Mouse (Mus musculus) adrenal gland, postnatal 10 days (tissue): Measurements from ENCODE around the gene Zbtb34. TPM values are rescaled to one million over a fixed set of nuclear protein-coding genes. Genes with fewer than 3 reads are reported as not detected.

Experiments used
- DNase-seq: peaks from one replicate; pipeline ENCODE4 v3.0.0; 2021; ENCODE audit warnings: mixed read lengths
- total RNA-seq, 2 experiments: library from RNA; stranded (reverse); gene quantifications; 2 replicates each; pipeline ENCODE4 v1.2.3; 2021

Zbtb34 gene
- total RNA-seq, 2 experiments from 2014 or later: 20.0 to 21.5 TPM

DNA sequence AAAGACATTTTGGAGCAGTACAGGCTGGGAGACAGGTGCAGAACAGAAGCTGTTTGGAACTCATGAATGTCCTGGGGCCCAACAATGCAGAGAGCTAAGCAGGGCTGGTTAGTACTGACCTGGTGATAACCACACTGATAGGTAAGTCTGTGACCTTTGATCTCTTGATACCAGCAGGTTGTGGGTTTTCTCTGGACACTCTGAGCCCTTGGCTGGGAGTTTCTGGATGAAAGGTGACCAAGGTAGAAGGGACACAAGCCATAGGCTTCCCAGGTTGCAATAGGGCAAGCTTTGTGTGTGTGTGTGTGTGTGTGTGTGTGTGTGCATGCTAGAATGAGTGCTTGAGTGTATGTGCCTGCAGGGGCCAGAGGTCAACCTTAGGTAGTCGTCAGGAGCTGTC is 15.7 kb upstream of the Zbtb34 start:
- no peak for DNase-seq

GRCm38 (mm10) chr2:33445741-33446140 is 14.6 kb upstream of the Zbtb34 start:
- no peak for DNase-seq

GRCm38 (mm10) chr2:33444862-33445261 is 13.7 kb upstream of the Zbtb34 start:
- no peak for DNase-seq

DNA sequence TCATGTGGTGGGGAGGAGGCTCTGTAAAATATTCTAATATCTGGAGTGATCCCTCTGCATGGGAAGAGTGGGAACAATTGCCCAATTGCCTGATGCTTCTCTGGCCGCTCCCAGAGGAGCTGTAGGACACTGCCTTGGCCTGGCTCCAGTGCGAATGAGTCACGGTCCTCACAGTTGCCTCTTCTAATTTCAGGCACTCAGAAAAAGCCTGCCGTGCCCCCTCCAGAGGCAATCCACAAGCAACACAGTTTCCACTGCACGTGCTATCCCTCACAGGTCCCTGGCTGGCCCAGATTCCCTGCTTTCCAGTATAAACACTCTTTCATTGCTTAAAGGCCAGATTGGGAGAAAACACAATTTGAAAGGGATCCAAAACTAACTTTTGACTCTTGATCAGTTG is 13.2 kb upstream of the Zbtb34 start:
- peak; percentile 94 for DNase-seq

- DNase-seq: no peak
Observed at GRCm38 (mm10) chr2:33442701-33443100, 11.6 kb upstream of the Zbtb34 start.

DNA sequence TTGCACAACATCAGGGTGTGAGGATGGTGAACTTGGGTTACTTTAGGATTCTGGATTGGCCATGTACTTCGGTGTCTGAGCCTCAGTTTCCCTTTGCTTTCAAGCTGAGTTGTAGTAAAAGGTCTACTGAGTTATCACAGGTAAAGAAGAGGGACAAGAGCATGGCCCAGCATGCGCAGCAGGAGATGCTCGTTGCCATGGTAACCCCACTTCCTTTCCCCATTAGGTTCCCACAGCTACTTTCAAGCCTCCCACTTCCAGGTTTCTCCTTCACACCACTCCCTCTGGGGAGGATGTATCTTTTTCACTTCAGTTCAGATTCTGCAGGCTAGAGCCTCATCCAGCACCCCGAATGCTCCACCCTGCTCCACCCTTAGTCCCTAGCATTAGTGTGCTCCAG is 9.8 kb upstream of the Zbtb34 start:
- no peak for DNase-seq

GRCm38 (mm10) chr2:33439980-33440670 is 9.0 kb upstream of the Zbtb34 start:
- DNase-seq: no peak

DNA sequence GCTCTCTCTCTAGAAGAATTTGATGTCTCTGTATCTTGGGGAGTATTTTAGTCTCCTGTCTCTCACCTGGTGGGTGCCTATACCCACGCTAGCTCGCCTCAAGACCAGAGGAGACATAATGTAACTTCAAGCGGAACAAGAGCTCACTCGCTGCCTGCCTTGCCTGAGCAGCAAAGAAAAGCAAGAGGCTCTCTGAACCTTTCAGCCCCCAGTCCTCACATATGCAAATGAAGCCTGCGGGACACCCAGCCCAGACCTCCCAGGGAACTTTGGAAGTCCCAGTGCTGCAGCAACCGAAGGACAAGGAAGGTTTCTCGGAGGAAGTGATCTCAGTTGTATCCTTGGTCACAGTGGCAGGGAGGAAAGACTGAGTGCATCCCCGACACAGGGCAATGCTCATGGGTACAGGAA is 8.4 kb upstream of the Zbtb34 start:
- DNase-seq: no peak

- no peak for DNase-seq
Observed at GRCm38 (mm10) chr2:33438377-33438776, 7.3 kb upstream of the Zbtb34 start.

GRCm38 (mm10) chr2:33437184-33437583 is 6.1 kb upstream of the Zbtb34 start:
- DNase-seq: no peak

GRCm38 (mm10) chr2:33436035-33436580 is 5.0 kb upstream of the Zbtb34 start:
- DNase-seq: no peak

- no peak for DNase-seq
Observed at GRCm38 (mm10) chr2:33435036-33435650, 4.0 kb upstream of the Zbtb34 start.

DNA sequence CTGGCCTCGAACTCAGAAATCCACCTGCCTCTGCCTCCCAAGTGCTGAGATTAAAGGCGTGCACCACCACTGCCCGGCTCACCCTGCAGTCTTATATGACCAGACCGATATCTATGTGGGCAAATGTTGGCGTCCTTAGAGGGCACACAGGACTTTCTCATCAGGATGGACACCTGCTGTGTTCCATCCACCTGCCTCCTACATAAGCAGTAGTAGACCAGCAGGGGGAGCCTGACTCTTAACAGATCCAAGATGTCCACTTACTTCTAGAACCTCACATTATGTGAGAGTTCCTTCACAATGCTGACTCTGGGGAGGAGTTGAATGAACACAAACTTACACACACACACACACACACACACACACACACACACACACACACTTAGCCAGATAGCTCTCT is 1.8 kb upstream of the Zbtb34 start:
- peak; percentile 69 for DNase-seq

GRCm38 (mm10) chr2:33430081-33430770 is 898 bp downstream of the Zbtb34 start:
- DNase-seq: no peak

GRCm38 (mm10) chr2:33429339-33429738 is 1.8 kb downstream of the Zbtb34 start:
- DNase-seq: peak; percentile 38

DNA sequence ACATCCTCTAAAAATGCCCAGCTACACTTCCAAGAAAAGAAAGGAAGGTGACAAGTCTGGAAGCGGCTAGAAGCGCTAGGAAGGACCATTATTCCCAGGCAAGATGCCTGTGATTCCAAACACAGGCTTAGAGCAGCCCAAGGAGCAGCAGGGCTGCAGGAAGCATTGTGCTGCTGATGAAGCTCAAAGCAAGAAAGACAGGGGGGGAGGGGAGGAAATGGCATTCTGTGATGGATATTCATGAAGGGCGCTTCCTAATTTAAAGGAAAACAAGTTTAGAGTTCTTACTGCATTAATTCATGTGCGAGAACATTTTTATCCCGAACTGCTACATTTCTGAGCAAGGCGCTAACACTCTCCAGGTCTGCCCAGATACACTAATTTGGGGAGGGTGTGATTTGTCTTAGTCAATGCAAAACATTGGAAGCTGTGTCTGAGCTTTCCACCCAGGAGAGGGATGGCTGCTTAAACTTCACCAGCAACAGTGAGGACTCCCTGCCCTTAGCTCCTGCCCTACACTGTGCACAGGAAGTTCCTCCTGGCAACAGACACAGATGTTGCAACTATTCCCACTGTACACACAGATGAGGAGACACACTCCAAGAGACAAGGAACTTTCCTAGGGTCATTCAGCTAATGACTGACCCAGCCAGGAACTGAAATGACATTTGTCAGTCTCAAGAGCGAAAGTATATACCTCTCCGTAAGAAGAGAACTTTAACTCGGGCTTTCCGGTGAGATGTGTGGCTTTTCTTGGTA is 4.3 kb downstream of the Zbtb34 start:
- no peak for DNase-seq

- DNase-seq: no peak
Observed at GRCm38 (mm10) chr2:33417454-33417853, 13.7 kb downstream of the Zbtb34 start.

- no peak for DNase-seq
Observed at GRCm38 (mm10) chr2:33414019-33414418, 17.1 kb downstream of the Zbtb34 start.

- peak; percentile 32 for DNase-seq
Observed at GRCm38 (mm10) chr2:33412111-33412510, 19.0 kb downstream of the Zbtb34 start.

DNA sequence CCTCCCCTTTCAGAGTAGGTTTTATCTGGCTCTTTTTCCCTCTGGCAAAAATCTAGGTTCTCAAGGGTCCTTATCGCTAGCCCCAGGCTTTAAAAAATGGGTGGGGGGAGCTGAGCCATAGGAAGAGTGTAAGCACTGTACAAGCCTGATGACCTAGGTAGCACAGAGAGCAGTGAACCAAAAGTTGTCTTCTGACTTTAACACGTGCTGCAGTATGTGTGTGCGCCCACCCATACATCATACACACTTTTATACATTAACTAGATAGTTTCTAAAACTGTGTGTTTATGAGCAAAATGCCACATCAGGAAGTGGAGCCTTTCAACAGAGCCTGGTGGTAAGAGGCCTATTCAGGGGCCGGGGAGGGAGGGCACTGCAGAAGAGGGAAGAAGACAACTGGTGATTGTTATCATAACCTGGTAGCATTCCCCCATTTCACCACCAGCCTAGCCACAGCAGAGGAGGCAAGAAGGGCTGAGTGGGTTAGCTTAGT is 27.6 kb downstream of the Zbtb34 start:
- DNase-seq: no peak

DNA sequence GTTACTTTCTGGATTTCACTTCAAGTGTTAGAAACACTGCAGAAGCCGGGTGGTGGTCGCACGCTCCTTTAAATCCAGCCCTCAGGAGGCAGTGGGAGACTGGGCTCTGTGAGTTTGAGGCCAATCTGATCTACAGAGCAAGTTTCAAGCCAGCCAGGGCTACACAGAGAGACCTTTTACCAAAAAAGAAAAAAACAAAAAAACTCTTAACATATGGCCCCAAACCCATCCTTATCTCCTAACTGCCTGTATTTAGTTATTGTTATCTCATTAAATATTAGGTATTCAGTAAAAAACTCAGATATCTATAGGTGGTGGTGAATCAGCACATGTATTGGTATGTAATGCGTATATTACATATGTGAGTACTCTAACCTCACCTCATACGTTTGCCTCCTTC is 28.5 kb downstream of the Zbtb34 start:
- no peak for DNase-seq

DNA sequence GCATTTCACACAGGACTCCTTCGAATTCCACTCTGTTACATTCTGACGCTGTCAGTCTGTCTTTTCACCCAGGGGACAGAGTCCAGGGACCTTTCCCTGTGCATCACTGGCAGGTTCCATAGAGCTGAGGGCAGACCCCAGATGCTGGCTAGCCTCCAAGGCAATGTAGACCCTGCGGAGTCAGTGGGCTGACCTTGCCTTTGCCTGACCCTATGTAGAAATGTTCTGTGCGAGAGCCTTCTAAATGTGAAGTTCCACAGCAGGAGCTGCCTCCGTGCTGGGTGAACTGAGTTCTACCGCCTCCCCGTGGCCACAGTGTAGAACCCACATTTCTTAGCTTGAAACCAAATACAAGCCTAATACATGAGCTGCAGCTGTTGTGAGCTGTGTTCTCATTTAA is 28.9 kb downstream of the Zbtb34 start:
- peak; percentile 74 for DNase-seq
